Mouse (Mus musculus) T-helper 1 cell (primary cell): Measurements from ENCODE around the gene Nde1.

Experiments used
- in situ Hi-C: fragments of 300-600 bp; cut with MboI, MseI; formaldehyde crosslinking; loops from one replicate; pipeline ENCODE4 v1.15.1; 2025; ENCODE audit warnings: high pct_unique_total_duplicates

Gene Nde1

DNA sequence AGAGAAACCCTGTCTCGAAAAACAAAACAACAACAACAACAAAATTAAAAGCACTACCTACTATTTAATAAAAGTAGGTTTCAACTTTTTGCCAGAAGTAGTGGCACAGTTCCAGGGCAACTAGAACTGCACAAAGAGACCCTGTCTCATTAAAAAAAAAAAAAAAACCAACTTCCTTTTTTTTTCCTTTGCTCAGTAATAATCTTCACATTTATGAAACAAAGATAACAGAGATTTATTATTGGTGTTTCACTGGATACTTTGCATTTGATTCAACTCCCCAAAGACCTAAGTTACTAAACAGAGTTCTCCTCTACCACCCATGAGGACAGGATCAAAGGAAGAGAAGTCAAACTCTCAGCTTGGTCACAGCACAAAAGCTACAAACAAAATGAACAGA lies 2.1 kb upstream of the Nde1 start:
- in situ Hi-C loops: loop anchor here (10.0 kb wide), 3 partner anchors 56 to 486 kb away; partner anchors contain the start of genes 3110001I22Rik and Bfar

DNA sequence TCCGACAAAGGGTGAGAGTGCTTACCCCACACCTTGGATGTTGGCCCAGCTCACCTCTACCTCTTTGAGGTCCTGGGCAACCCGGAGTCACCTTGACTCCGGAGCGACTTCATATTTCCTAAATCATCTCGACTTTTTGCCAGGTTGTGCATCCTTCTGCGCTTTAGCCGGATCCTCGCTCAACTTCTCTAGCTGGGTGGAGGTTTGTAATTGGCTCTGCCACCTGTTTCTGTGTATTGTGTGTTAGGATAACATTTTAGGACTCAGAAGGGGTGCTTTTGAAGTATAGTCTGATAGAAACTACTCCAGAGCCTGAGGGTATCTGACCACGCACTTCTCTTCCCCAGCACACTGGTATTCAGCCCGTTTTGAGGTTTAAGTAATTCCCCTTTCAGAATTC lies 656 bp downstream of the Nde1 start:
- in situ Hi-C loops: loop anchor here (10.0 kb wide), 3 partner anchors 59 to 489 kb away; partner anchors contain the start of genes 3110001I22Rik and Bfar

DNA sequence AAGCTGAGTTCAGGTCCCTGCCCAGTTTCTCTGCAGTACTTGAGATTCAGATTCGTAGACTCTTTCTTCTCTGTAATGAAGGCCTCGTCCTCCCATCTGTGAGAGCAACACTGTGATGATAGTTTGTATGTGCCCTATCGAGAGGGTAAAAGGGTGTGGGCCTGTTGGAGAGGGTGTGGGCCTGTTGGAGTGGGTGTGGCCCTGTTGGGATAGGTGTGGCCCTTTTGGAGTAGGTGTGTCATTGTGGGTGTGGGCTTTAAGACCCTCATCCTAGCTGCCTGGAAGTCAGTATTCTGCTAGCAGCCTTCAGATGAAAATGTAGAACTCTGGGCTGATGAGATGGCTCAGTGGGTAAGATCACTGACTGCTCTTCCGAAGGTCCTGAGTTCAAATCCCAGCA lies 3.4 kb downstream of the Nde1 start:
- in situ Hi-C loops: loop anchor here (10.0 kb wide), 3 partner anchors 62 to 492 kb away; partner anchors contain the start of genes 3110001I22Rik and Bfar

DNA sequence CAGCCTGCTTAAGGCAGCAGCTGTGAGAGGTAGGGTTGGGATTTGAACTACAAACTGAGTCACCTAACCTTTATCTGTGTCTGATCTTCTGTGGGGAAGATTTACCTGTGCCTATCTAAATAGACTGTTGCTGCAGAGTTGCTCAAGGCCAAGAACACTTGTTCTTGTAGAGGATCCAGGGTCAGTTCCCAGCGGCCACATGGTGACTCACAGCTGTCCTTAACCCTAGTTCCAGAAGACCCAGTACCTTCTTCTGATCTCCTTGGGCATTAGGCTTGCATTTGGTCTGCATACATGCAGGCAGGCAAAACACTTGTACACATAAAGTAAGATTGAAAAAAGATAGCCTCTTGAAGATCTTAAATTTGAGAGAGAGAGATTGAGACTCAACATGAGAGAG lies 6.6 kb downstream of the Nde1 start:
- in situ Hi-C loops: loop anchor here (10.0 kb wide), 3 partner anchors 65 to 495 kb away; partner anchors contain the start of genes 3110001I22Rik and Bfar

DNA sequence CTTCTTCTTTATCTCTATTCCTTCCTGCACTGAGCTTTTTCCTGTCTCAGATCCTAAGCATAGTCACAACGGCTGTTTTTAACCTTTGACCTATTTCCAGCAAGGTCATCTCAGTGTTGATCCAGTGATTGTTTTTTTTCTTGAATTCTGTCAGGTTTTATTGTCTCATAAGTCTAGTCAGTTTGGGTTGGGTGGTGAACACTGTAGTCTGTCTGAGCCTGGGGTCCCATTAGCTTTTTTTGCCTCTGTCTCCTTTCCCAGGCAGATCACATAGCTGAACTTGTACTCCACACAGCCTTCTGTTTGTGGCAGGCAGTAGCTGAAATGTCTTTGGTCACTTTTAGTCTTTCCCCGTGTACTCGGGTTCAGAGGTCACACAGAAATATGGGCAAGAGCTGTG lies 15.0 kb downstream of the Nde1 start:
- in situ Hi-C loops: no loop called here

DNA sequence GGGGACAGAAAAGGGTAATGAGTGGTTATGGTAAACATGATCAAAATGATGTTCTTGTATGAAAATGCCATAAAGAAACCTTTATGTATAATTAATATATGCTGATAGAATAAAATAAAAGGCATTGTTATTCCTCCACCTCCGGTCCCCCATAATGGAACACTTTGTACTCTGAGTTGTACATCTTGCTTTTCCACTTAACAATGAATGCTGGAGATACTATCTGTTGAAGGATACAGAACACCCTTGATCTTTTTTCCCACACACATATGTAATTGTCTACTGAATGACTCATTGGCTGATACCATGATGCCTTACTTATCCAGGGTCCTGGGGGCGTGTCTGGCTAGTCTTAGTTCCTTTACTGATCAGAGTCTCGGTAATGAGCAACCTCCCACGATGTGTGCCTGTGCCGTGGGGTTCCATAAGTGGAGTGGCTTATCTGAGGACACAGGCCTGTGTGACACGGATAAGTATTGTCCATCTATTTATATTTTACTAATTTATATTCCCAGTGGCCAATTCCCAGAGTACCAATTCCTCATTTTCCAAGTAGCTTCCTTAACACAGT lies 17.2 kb downstream of the Nde1 start:
- in situ Hi-C loops: no loop called here

DNA sequence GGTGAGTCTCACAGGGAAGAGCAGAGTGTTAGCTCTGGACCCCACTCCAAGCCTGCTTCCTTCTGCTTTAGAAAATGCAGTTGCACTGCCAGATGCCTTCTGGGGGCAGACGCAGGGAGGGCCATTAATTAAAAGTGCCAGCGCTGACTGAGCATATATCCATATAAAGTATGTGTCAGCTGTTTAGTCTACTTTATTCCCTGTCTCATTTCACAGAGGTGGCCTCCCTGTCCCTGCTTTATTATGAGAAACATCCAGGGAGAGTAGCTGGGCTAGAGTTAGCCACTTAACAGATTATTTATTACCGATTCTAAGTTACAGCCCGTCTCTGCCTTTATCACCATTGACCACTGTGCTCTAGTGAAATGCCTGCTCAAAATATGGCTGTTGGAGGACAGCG lies 19.3 kb downstream of the Nde1 start:
- in situ Hi-C loops: no loop called here

DNA sequence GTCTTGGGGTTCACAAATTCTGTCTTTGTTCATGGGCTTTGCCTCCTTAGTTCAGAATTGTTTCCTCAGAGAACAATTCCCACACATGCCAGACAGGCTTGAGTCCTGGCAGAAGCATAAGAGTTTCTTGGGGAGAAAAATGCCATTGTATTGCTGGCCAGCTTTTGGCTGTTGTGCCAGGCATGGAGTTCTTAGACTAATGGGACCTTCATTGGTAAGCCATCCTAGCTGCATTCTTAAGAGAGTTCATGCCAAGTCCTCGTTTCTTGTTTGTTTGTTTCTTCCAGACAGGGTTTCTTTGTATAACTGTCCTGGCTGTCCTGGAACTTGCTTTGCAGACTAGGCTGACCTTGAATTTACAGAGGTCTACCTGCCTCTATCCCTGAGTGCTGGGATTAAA lies 20.8 kb downstream of the Nde1 start:
- in situ Hi-C loops: no loop called here

DNA sequence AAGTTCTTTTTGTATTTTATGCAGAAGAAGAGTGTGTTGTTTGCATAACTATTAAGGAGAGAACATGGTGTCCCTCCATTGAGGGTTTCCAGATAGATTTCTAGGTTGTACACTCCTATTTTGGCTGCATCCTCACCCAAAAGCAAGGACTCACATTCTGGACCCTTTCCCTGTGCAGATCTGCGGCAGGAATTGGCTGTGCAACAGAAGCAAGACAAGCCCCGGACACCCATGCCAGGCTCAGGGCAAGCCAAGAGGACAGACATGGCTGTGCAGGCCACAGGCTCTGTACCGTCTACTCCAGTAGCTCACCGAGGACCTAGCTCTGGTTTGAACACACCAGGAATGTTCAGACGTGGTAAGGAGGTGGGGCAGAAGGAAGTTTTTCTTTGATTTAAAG lies 22.4 kb downstream of the Nde1 start:
- in situ Hi-C loops: no loop called here

DNA sequence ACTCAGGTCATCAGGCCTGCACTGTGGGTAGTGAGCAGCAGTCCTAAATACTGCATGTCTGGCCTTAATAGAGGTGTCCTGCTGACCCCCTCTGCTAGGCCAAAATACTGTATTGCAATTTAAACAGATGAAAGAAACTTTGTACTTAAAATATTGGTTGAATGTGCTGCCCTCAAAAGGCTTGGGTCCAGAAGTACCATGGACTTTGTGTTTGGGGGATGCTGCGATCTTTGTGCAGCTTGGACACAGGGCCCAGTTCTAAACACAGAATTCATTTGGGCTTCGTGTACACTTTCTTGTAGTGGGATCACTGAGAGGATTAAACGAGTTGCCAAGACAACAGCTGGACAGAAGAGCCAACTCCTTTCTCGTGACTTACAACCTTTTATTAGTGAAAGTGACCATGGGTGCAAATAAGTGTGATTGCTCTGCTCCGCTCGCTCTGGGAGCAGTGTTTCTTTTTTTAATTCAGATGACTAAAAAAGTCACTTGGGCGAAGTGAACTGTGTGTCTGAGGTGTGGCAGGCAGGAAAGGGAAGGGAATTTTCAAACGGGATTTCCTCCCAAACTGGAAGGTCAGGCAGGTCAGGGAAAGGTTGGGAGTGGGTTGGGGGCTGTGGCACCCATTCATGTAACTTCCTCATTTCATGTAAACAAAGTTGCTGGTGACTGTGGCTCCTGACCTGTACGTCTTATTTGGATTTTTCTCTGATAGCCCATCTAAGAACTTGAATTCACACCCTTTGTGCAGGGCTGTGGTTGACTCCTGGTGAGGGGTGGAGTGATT lies 31.3 kb downstream of the Nde1 start:
- in situ Hi-C loops: no loop called here

DNA sequence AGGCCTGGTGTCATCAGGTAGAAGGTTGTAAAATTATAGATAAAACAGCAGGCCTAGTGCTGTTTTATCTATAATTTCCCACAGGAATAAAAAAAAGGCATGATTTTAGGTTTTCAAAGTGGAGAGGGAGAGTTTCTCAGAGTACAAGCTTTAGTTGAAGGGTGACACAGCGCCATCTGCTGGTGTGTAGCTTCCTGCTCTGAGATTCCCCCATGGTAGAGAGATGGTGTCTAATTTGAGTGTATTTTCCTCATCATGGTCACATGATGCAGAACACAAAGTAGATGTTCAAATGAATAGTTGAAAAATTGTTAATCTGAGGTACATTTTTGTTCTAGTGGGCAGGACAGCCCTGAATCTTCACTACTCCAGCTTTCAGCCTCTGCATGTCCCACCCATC lies 32.4 kb downstream of the Nde1 start:
- in situ Hi-C loops: no loop called here

DNA sequence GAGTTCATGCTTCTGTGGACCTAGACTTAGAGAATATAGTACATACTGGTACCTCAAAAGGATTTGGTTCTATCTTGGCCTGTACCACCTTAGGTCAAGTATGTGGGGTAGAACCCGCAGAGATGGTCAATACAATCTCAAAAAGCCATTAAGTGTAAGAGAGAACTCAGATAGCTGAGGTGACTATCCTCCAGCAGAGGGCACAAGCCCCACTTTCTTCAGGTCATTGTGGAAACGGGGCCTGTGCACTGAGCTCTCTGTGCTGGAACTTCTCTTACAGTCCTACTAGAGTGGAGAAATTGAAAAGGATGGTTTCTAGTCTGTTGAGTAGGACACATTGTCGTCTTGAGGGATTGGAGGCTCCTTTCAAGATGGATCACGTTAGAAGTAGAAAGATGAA lies 35.7 kb downstream of the Nde1 start:
- in situ Hi-C loops: no loop called here

DNA sequence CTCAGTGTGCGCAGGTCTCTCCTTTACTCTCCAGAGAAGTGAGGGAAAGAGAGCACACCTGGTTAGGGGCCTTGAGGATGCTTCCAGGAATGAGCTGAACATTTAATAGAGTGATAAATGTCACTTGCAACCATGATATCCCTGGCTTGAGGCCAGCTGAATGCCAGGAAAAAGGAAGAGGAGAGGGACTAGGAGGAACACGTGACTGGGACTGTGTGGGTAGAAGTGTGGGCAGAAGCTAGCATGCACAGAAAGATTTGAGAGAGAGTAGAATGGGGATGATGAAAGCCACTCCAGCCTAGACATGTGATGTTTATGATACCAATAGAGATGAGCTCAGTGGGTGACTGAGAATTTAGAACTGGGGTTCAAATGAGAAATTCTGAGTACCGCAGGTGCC lies 52.1 kb downstream of the Nde1 start:
- in situ Hi-C loops: no loop called here

DNA sequence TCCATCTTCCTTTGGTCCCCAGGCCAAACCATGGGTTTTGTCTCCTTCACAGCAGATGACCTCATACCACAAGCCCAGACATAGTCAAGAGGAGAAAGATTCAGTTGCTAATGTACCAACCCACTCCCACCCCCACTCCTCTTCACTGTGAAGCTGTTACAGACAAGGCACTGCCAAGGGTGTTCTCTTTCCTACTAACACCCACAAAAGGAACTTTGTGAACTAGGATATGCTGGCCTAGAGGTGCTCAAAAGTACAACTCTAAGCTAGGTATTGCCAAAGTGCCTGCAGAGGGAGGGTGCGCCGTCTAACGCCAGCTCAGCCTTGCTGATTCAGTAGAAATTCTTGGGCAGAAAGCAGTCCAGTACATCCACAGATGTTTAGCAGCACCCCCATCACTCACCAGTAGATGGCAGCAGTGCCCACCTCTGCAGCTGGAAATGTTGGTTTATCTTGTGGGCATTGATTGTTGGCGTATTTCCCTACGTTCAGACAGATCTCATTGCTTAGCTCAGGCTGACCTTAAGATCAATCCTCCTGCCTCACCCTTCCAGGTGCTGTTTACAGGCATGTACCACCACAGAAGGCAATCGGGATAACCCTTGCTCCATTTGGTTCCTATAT lies 74.1 kb downstream of the Nde1 start:
- in situ Hi-C loops: no loop called here

DNA sequence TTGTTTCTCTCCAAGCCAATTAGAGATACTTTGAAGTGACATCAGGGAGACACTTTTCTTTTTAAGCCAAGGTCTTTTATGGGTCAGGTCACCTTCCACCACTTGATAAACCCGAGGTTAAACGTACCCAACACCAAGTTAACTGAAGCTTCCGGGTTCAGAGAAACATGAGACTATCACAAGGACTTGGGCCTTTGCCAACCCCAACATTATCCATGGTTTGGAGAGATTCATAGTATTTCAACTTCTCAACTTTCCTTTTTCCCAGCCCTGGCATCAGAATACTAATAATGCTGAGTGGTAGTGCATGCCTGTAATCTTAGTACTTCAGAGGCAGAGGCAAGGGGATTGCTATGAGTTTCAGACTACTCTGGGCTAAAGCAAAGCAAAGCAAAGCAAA lies 79.0 kb downstream of the Nde1 start:
- in situ Hi-C loops: no loop called here
